Mouse (Mus musculus) adrenal gland, postnatal 25 days (tissue): Measurements from ENCODE around the gene Cars2. TPM values are rescaled to one million over a fixed set of nuclear protein-coding genes. Genes with fewer than 3 reads are reported as not detected.
"Not testable (repeated sequence)": the region's sequence is repeated elsewhere in the genome, so short reads cannot be mapped to it uniquely, and the experiment has no call there.

Source experiments
- DNase-seq: peaks from one replicate; pipeline ENCODE4 v3.0.0; 2021; ENCODE audit warnings: mixed read lengths
- total RNA-seq: library from RNA; stranded (reverse); gene quantifications from 2 replicates; pipeline ENCODE4 v1.2.3, GENCODE M21; 2021

The Cars2 gene
- total RNA-seq, 1 experiment from 2014 or later: 44.8 TPM

GRCm38 (mm10) chr8:11473072-11473471 lies 77.5 kb downstream of the Cars2 start:
- no peak for DNase-seq

GRCm38 (mm10) chr8:11471309-11471708 lies 79.3 kb downstream of the Cars2 start:
- no peak for DNase-seq

DNA sequence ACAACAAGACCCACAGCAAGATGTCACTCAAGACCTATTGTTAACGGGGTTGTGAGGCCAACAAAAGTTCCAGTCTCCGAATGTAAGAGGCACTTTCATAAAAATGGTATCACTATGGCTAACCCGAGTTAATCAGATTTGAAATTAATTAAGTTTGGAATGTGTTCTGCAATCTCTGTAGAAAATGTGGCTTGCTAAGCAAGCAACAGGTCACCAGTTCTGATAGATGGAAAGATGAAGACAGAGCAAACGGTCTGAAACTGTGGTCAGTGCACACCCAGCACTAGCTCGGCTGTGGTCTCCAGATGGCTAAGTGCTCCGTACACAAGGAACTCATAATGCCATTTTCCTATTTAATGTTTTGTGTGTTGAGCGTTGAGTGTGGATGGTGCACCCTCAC lies 79.9 kb downstream of the Cars2 start:
- DNase-seq: no peak

DNA sequence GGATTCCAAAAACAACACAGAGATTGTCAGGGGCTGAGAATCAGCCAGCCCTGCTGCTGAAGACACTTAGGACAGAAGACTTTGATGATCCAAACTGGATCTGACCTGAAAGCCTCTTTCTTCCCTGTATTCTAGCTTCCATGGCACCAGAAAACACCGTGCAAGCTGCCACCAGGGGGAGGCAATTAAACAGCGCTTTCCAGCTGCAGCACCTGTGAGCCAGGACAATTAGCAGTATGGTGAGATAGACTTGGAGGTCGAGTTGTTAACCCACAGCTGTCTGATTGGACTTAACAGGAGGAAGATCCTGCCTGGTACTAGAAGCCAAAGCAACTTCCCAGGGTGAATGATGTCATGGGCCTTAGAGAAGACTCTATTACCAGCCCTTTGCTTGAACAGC lies 81.5 kb downstream of the Cars2 start:
- peak; percentile 54 for DNase-seq

GRCm38 (mm10) chr8:11466528-11466927 lies 84.1 kb downstream of the Cars2 start:
- not testable (repeated sequence) for DNase-seq

DNA sequence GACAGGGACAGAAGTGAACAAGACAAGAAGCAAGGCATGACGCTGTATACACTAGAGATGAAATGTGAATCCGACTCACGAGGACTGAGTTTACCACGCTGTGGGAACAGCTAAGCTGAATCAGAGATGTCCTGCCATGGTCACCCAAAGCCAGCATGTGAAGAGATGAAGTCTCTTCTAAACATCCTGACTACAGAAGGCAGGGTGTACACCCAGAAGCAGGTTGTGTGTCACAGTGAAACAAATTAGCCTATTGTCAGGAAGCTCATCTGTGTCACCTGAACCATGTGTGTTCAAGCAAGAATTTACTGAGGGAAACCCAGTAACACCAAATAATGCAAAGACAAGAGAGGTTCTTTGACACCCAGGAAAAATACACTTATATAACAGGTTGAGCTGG lies 85.0 kb downstream of the Cars2 start:
- DNase-seq: no peak

GRCm38 (mm10) chr8:11464707-11464964 lies 85.9 kb downstream of the Cars2 start:
- no peak for DNase-seq

Other genes starting within 250 kb of the Cars2 start
- gene Col4a2, start 238.0 kb downstream of the Cars2 start, total RNA-seq: 214 and 239 TPM in 2 replicates
- 385 and 411 TPM in 2 replicates for gene Col4a1, start 238.0 kb downstream of the Cars2 start, total RNA-seq
- gene Rab20, start 72.1 kb downstream of the Cars2 start, total RNA-seq: 10.6 and 11.4 TPM in 2 replicates
- 75.0 and 77.5 TPM in 2 replicates for gene Naxd, start 53.3 kb downstream of the Cars2 start, total RNA-seq
- 37.9 and 47.1 TPM in 2 replicates for gene Ing1, start 4.8 kb upstream of the Cars2 start, total RNA-seq
- 76.1 and 77.4 TPM in 2 replicates for gene Ankrd10, start 85.0 kb upstream of the Cars2 start, total RNA-seq
- gene 1700016D06Rik, start 150.3 kb upstream of the Cars2 start, total RNA-seq: not detected in 2 replicates
- gene Arhgef7, start 176.9 kb upstream of the Cars2 start, total RNA-seq: 47.8 and 56.5 TPM in 2 replicates